In genomic region chr12:8782565-8782964, GRCm38 (mm10) we compare ENCODE assay signal across 18 mouse cellular contexts. TPM values are rescaled to one million over a fixed set of nuclear protein-coding genes. Genes with fewer than 3 reads are reported as not detected.
DNase-seq lines count a peak whose midpoint lies in the region; ATAC-seq lines count a peak whose summit lies in the region.
"Had no signal": no experiment of that assay in that cellular context is flagged by ENCODE, and none has a peak within 500 bp of the region (broad histone marks: within the 10 kb centered on the region; RNA-seq: fewer than 3 reads in every experiment).

No protein-coding gene starts in this region.

- 0 out of 2 replicates have a peak overlapping the region, but pooled peaks have one; percentile 8 for H3K27ac ChIP-seq in limb, embryonic 11.5 days (replicated peaks; ENCODE audit: low read depth, low read length)
- H3K27ac ChIP-seq in limb, embryonic 10.5 days: no peak overlapping the region
- H3K27ac ChIP-seq in stomach, embryonic 14.5 days (ENCODE audit: low read length): peak overlapping the region; percentile 68; the same call in 1 of the 2 replicates
- H3K27ac ChIP-seq: forebrain, embryonic 13.5 days; left cerebral cortex, adult 2 months; liver, embryonic 15.5 days; midbrain, embryonic 15.5 days; neural tube, embryonic 12.5 days had no signal

- no peak overlapping the region for H3K9ac ChIP-seq in limb, embryonic 11.5 days (ENCODE audit: low read length)
- H3K9ac ChIP-seq in stomach, embryonic 14.5 days (replicated peaks; ENCODE audit: low read depth, low read length): no peak overlapping the region
- H3K9ac ChIP-seq: forebrain, embryonic 13.5 days; heart, embryonic 15.5 days; liver, embryonic 15.5 days; midbrain, embryonic 15.5 days; neural tube, embryonic 12.5 days had no signal

- no peaks in the 10 kb centered on the region for H3K9me3 ChIP-seq in limb, embryonic 11.5 days (ENCODE audit: control insufficient read depth, low read length)
- H3K9me3 ChIP-seq in limb, embryonic 10.5 days (replicated peaks): no peaks in the 10 kb centered on the region
- H3K9me3 ChIP-seq in stomach, embryonic 14.5 days (ENCODE audit: control insufficient read depth, low read depth, low read length): no peaks in the 10 kb centered on the region
- H3K9me3 ChIP-seq: forebrain, embryonic 13.5 days; heart, embryonic 15.5 days; liver, embryonic 15.5 days; midbrain, embryonic 15.5 days; neural tube, embryonic 12.5 days had no signal

- peaks cover 44% of the 10 kb centered on the region for H3K4me1 ChIP-seq in limb, embryonic 11.5 days (ENCODE audit: control insufficient read depth, insufficient read depth, low read length)
- peaks cover 91% of the 10 kb centered on the region for H3K4me1 ChIP-seq in limb, embryonic 10.5 days
- H3K4me1 ChIP-seq in stomach, embryonic 14.5 days (ENCODE audit: control insufficient read depth, insufficient read depth, low read length): peaks cover 68% of the 10 kb centered on the region
- H3K4me1 ChIP-seq: forebrain, embryonic 13.5 days; midbrain, embryonic 15.5 days had no signal

- H3K27me3 ChIP-seq in limb, embryonic 11.5 days (ENCODE audit: control insufficient read depth, insufficient read depth, low read length): no peaks in the 10 kb centered on the region
- H3K27me3 ChIP-seq in limb, embryonic 10.5 days (ENCODE audit: low read depth, poor library complexity, severe bottlenecking): no peaks in the 10 kb centered on the region
- no peaks in the 10 kb centered on the region for H3K27me3 ChIP-seq in stomach, embryonic 14.5 days (ENCODE audit: control insufficient read depth, insufficient read depth, low read length)
- H3K27me3 ChIP-seq: forebrain, embryonic 13.5 days; heart, embryonic 15.5 days; liver, embryonic 15.5 days; midbrain, embryonic 15.5 days; neural tube, embryonic 12.5 days had no signal

- no peak for ATAC-seq in limb, embryonic 11.5 days (ENCODE audit: insufficient number of reproducible peaks, low FRiP score, low TSS enrichment, low read depth)
- ATAC-seq in stomach, embryonic 14.5 days (ENCODE audit: insufficient number of reproducible peaks, insufficient read depth, low FRiP score, low read depth): 0 out of 2 replicates have a peak, but pooled peaks have one; percentile 34
- ATAC-seq: forebrain, embryonic 13.5 days; hindbrain, embryonic 16.5 days had no signal

- no peak overlapping the region for H3K4me2 ChIP-seq in limb, embryonic 11.5 days (ENCODE audit: low read depth, severe bottlenecking)
- H3K4me2 ChIP-seq in stomach, embryonic 14.5 days (replicated peaks; ENCODE audit: low read depth, low read length): no peak overlapping the region
- H3K4me2 ChIP-seq: forebrain, embryonic 13.5 days; heart, embryonic 15.5 days; liver, embryonic 15.5 days; midbrain, embryonic 15.5 days; neural tube, embryonic 12.5 days had no signal

- WGBS in limb, embryonic 11.5 days: 77% methylated on average over 3 of the region's 3 CpGs
- 78% methylated on average over 3 of the region's 3 CpGs for WGBS in limb, embryonic 10.5 days
- 62% methylated on average over 3 of the region's 3 CpGs for WGBS in stomach, embryonic 14.5 days

- DNase-seq in limb, embryonic 11.5 days (ENCODE audit: low spot score): no peak
- DNase-seq in limb, embryonic 10.5 days (ENCODE audit: low spot score): no peak
- DNase-seq in urinary bladder, postnatal 14 days (ENCODE audit: low spot score): peak; percentile 79
- no peak for DNase-seq in urinary bladder, adult 2 months (ENCODE audit: low spot score)
- no peak for DNase-seq in testis, postnatal 14 days (ENCODE audit: low spot score)
- DNase-seq in B cell, adult 2 months: no peak
- DNase-seq: layer of hippocampus, adult 9-11 months; right cerebral cortex, postnatal 14 days; spleen, adult 18-20 months had no signal

- H3K36me3 ChIP-seq in limb, embryonic 11.5 days (ENCODE audit: control insufficient read depth, insufficient read depth, low read length): 0 out of 2 replicates have a peak, but pooled peaks cover 2% of the 10 kb centered on the region
- H3K36me3 ChIP-seq in limb, embryonic 10.5 days: peaks cover 93% of the 10 kb centered on the region
- no peaks in the 10 kb centered on the region for H3K36me3 ChIP-seq in stomach, embryonic 14.5 days (ENCODE audit: control insufficient read depth, insufficient read depth, low read length)
- H3K36me3 ChIP-seq: heart, embryonic 15.5 days; liver, embryonic 15.5 days; midbrain, embryonic 15.5 days; neural tube, embryonic 12.5 days had no signal

- H3K4me3 ChIP-seq in limb, embryonic 11.5 days (ENCODE audit: low read depth, low read length): no peak overlapping the region
- H3K4me3 ChIP-seq in limb, embryonic 10.5 days: no peak overlapping the region
- no peak overlapping the region for H3K4me3 ChIP-seq in stomach, embryonic 14.5 days (ENCODE audit: low read depth, low read length)
- H3K4me3 ChIP-seq: erythroblast, embryonic 14.5 days; forebrain, embryonic 13.5 days; heart, embryonic 15.5 days; left cerebral cortex, adult 2 months; liver, embryonic 15.5 days; midbrain, embryonic 15.5 days; neural tube, embryonic 12.5 days had no signal

RNA-seq across cellular contexts. Expression of gene Sdc1, which starts 11.4 kb away (rescaled TPM):
- 219 and 223 TPM in 2 replicates for polyA plus RNA-seq in limb, embryonic 11.5 days (2014; fragmentation: Nextera tagmentation; extraction: Ambion mirVana)
- 245 and 261 TPM in 2 replicates for polyA plus RNA-seq in limb, embryonic 10.5 days (2016; fragmentation: Nextera tagmentation; extraction: Ambion mirVana)
- polyA plus RNA-seq in urinary bladder, adult 2 months (2012; rRNA removed): 231 TPM in 2 replicates
- polyA plus RNA-seq in stomach, embryonic 14.5 days (2014; fragmentation: Nextera tagmentation; extraction: Ambion mirVana): 112 and 129 TPM in 2 replicates
